Mouse (Mus musculus) bone marrow, adult 2 months (tissue): ENCODE data around the gene Nt5c2. TPM values are rescaled to one million over a fixed set of nuclear protein-coding genes. Genes with fewer than 3 reads are reported as not detected.
A peak's percentile ranks its signal among the peaks of the same experiment; 100 is the strongest.

Experiments
- H3K27ac ChIP-seq: fragments of 200-500 bp; 2 replicates; pipeline ENCODE4 v1.5.1; 2012; ENCODE audit warnings: low read depth, mild to moderate bottlenecking, control low read depth, inconsistent platforms, low read length; ENCODE audit not compliant: control insufficient read depth, poor library complexity, insufficient read depth
- H3K4me1 ChIP-seq: fragments of 200-500 bp; 2 replicates; pipeline ENCODE4 v1.6.1; 2011; ENCODE audit warnings: low read length; ENCODE audit not compliant: control insufficient read depth, insufficient read depth
- H3K4me3 ChIP-seq: fragments of 200-500 bp; replicated peaks from 2 replicates; pipeline ENCODE3; 2011; ENCODE audit warnings: mild to moderate bottlenecking, low read depth, low read length, control low read depth; ENCODE audit not compliant: control insufficient read depth
- CTCF ChIP-seq: fragments of 200-500 bp; IDR thresholded peaks from 2 replicates; pipeline ENCODE4 v1.5.1; 2011; ENCODE audit warnings: low read length, control low read depth; ENCODE audit not compliant: control insufficient read depth, insufficient read depth
- POLR2A ChIP-seq: fragments of 200-500 bp; IDR thresholded peaks from 2 replicates; pipeline ENCODE4 v1.6.1; 2011; ENCODE audit warnings: low read depth, mild to moderate bottlenecking, control low read depth, low read length, borderline replicate concordance; ENCODE audit not compliant: control insufficient read depth
- WGBS: fragments of 180-500 bp; shearing (Covaris S2); methylation state at CpG from one replicate; pipeline ENCODE4 v1.1.7; 2018; 5-methylcytosine and 5-hydroxymethylcytosine counted together
- polyA plus RNA-seq: library from polyadenylated mRNA; stranded (reverse); fragments of >200 nt; gene quantifications from 2 replicates; pipeline ENCODE4 v1.2.4, GENCODE M21; 2011; ENCODE audit warnings: low replicate concordance; ENCODE audit not compliant: missing spikeins, insufficient read depth, insufficient read length

The Nt5c2 gene
- polyA plus RNA-seq, 1 experiment, result 39.2 TPM

DNA sequence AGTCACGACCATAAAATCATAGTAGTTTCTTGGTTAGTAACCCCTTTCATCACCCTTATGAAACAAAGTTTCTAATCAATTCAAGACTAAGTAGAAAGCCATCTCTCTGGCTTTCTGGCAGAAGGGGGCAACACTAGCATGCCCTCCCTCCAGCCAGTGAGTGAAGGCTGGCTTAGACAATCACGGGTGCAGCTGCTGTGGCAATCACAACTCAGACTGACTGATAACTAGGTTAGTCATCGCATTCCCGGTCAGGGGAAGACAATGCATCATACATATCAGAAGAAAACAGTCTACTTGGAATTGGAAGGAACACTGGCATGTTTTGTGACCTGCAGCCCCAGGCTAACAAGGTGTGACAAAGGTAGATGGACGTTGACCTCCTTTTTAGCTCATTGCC lies 115.1 kb downstream of the Nt5c2 start:
- H3K4me3 ChIP-seq, result no peak overlapping the region
- peaks cover 10% of the 10 kb centered on the region; the same call in 1 of the 2 replicates for H3K4me1 ChIP-seq
- peak overlapping the region; percentile 16; the same call in 1 of the 2 replicates for H3K27ac ChIP-seq
- 38% methylated on average over 5 of the region's 5 CpGs for WGBS
- TF ChIP-seq CTCF, result no peak
- no peak for TF ChIP-seq POLR2A

DNA sequence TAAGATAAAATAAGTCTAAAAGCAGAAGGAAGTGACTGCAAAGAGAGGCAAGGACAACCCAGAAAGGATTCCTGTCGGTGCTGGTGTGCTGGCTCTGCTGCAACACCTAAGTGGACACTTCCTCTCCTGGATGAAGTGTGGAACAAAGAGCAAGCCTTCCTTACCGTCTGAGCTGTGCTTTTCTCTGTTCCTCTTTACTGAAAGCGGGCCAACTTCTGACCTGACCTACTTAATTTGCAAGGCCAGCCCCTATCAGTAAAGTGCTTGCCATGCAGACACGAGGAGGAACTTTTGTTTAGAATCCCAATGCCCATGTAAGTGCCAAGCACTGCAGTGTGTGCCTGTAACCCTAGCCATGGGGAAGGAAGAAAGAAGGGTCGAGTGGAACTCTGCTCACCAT lies 115.6 kb downstream of the Nt5c2 start:
- TF ChIP-seq POLR2A (no peak), CTCF (no peak)
- H3K4me3 ChIP-seq, result no peak overlapping the region
- H3K27ac ChIP-seq, result peak overlapping the region; percentile 79
- 5% methylated on average over 5 of the region's 5 CpGs for WGBS
- H3K4me1 ChIP-seq, result peaks cover 10% of the 10 kb centered on the region; the same call in 1 of the 2 replicates

DNA sequence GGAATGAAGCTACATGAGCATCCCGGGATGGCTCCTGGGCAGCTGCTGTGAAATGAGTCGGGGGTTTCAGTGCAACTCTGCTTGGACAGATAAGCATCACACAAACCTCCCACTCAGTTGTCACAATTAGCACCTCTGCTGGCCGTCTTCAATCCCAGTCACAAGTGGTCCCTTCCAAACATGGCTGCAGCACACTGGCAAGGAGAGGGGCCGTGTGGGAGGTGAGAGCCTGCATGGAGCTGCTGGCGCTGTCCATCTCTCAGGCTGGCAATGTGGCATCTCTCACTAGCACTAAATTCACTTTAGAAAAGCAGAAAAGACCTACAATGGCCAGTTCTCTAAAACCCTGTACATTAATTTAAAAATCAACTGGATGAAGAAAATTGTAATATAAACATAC lies 116.7 kb downstream of the Nt5c2 start:
- H3K4me1 ChIP-seq, result peaks cover 10% of the 10 kb centered on the region; the same call in 1 of the 2 replicates
- 92% methylated on average over 5 of the region's 5 CpGs for WGBS
- H3K27ac ChIP-seq, result no peak overlapping the region
- no peak for TF ChIP-seq CTCF
- no peak for TF ChIP-seq POLR2A
- H3K4me3 ChIP-seq, result no peak overlapping the region

DNA sequence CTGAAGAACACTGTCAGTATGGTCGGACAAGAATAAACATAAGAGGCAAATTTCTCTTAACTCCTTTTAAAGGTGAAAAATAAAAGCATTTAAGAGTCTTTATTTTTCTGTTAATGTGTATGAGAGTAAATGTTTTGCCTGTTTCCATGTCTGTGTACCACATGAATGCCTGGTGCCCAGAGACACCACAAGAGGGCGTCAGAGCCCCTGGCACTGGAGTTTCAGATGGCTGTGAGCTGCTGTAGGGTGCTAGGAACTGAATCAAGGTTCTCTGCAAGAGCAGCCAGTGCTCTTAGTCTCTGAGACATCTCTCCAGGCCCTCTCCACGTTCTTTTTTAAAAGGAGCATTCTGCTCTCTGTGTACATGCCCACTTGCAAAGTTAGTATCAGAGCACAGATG lies 117.8 kb downstream of the Nt5c2 start:
- no peak overlapping the region for H3K27ac ChIP-seq
- TF ChIP-seq CTCF (no peak), POLR2A (no peak)
- peaks cover 10% of the 10 kb centered on the region; the same call in 1 of the 2 replicates for H3K4me1 ChIP-seq
- H3K4me3 ChIP-seq, result no peak overlapping the region
- WGBS, result 90% methylated on average over 3 of the region's 3 CpGs

DNA sequence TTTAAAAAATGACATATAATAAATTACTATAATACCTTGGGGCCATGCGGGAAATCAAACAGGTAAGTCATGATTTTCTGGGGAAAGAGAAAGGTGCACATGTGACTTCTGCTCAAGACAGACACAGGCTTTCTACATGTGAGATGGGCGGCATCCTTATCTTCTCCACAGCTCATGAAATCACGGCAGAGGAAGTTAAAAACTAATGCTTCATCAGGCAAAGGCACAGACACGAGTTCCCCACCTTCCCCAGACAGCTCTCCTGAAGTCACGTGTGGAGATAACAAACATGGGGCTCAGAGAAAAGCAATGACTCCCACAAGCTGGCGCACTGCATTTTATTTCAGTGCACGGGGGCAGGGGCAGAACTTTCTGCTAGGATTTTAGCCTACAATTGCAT lies 121.5 kb downstream of the Nt5c2 start:
- Histone ChIP-seq H3K4me1 (peaks cover 2% of the 10 kb centered on the region; the same call in 1 of the 2 replicates), H3K4me3 (no peak overlapping the region), H3K27ac (no peak overlapping the region)
- no peak for TF ChIP-seq POLR2A
- WGBS, result 66% methylated on average over 7 of the region's 7 CpGs

GRCm38 (mm10) chr19:46892856-46893255 lies 122.1 kb downstream of the Nt5c2 start:
- no peak for TF ChIP-seq CTCF
- TF ChIP-seq POLR2A, result no peak
- Histone ChIP-seq H3K27ac (no peak overlapping the region), H3K4me1 (peaks cover 2% of the 10 kb centered on the region; the same call in 1 of the 2 replicates), H3K4me3 (no peak overlapping the region)
- 87% methylated on average over 3 of the region's 3 CpGs for WGBS

- peaks cover 3% of the 10 kb centered on the region; the same call in 1 of the 2 replicates for H3K4me1 ChIP-seq
- peak overlapping the region; percentile 19; the same call in 1 of the 2 replicates for H3K27ac ChIP-seq
- WGBS, result 89% methylated on average over 8 of the region's 8 CpGs
- H3K4me3 ChIP-seq, result no peak overlapping the region
- no peak for TF ChIP-seq POLR2A
- TF ChIP-seq CTCF, result no peak
These were observed 124.3 kb downstream of the Nt5c2 start for GRCm38 (mm10) chr19:46890657-46891056.

GRCm38 (mm10) chr19:46889666-46890065 lies 125.3 kb downstream of the Nt5c2 start:
- H3K4me1 ChIP-seq, result peaks cover 3% of the 10 kb centered on the region; the same call in 1 of the 2 replicates
- 90% methylated on average over 8 of the region's 8 CpGs for WGBS
- H3K4me3 ChIP-seq, result no peak overlapping the region
- TF ChIP-seq CTCF (no peak), POLR2A (no peak)
- no peak overlapping the region for H3K27ac ChIP-seq
